Mouse (Mus musculus) layer of hippocampus, adult 8-10 months (tissue): ENCODE results near the gene Olfr6. TPM values are rescaled to one million over a fixed set of nuclear protein-coding genes. Genes with fewer than 3 reads are reported as not detected.
"Not testable (repeated sequence)": the region's sequence is repeated elsewhere in the genome, so short reads cannot be mapped to it uniquely, and the experiment has no call there.

Source experiments
- DNase-seq, 2 experiments: peaks; one replicate each; pipeline ENCODE4 v3.0.0; 2022; ENCODE audit warnings: low spot score in 2 of 2
- total RNA-seq, 4 experiments: library from RNA; stranded (reverse); gene quantifications; 2 replicates each; pipeline ENCODE4 v1.2.4; 2022

The Olfr6 gene
- under 1 TPM in 1 of 4 experiments, not detected in 3; 0.12 TPM for total RNA-seq

DNA sequence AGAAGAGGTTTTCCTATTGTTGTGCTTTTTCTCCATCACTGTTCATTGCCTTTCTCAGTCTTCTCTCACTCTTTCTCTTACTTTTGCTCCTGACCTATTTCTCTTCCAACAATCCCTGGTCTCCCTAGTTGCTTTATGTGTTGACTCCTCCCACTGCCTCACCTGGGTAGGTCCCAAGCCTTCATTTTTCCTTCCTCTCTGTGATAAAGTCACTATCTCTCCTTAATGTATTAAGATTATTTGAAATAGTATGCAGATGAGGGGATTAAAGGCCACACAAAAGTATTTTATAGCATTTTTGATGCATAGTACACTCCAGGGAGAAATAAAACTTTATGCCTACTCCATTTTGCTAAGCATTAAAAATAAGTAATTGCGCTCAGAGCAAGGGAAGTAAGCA is at the start of gene Olfr6:
Olfr6 (minus strand) TSS at position 101 of the 400 bp plus-strand sequence.
- no peak for DNase-seq

- no peak for DNase-seq
These were observed 42.2 kb upstream of the Olfr6 start, which contains the start of gene Olfr2 for GRCm38 (mm10) chr7:107005972-107006371. Olfr2 (minus strand) TSS chr7:107006072.

- DNase-seq: no peak
These were observed 40.4 kb upstream of the Olfr6 start for GRCm38 (mm10) chr7:107004169-107004568.

DNA sequence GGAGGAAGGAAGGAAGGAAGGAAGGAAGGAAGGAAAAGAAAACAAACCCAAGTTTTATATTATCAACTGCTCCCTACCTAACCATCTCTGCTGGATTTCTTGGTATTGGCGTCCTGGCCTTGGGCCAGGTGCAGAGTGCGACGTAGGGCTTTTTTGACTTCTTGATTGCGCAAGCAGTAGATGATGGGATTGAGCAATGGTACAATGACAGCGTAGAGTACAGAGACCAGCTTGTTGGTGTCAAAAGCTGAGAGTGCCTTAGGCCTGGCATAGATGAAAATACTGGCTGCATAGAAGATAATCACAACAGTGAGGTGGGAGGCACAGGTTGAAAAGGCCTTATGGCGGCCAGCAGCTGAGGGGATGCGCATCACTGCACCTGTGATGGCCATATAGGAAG is 37.1 kb upstream of the Olfr6 start:
- DNase-seq: no peak

- DNase-seq: no peak
These were observed 21.5 kb upstream of the Olfr6 start for GRCm38 (mm10) chr7:106985236-106985635.

- DNase-seq: no peak
These were observed 11.6 kb upstream of the Olfr6 start, which contains the start of gene Olfr711 for GRCm38 (mm10) chr7:106975353-106975752. Olfr711 (minus strand) TSS chr7:106975453.

GRCm38 (mm10) chr7:106967503-106967902 is 3.8 kb upstream of the Olfr6 start:
- not testable (repeated sequence) for DNase-seq

DNA sequence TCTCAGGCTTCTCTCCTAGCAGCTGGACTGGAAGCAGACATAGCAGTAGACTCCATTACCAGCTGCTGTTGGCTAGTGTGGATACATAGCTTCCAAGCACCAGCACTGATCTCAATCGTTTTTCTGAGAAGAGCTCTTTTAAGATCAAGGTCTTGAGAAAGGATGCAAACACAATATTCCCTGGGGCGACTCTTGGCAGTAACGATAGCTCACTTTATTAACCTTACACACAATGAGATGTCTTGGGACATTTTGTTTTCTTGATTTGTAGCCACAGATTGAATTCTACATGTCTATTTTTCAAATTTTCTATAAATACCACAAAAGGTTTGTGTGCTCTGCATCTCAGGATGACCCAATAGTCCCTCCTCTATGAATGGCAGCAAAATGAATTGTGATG is 15.5 kb downstream of the Olfr6 start, which contains the start of gene Olfr710:
Olfr710 (minus strand) TSS at position 101 of the 400 bp plus-strand sequence.
- no peak for DNase-seq

GRCm38 (mm10) chr7:106932119-106932518 is 31.6 kb downstream of the Olfr6 start, which contains the start of gene Olfr709-ps1:
Olfr709-ps1 (minus strand) TSS chr7:106932219.
- DNase-seq: no peak

GRCm38 (mm10) chr7:106920961-106921360 is 42.8 kb downstream of the Olfr6 start:
- DNase-seq: not testable (repeated sequence)

DNA sequence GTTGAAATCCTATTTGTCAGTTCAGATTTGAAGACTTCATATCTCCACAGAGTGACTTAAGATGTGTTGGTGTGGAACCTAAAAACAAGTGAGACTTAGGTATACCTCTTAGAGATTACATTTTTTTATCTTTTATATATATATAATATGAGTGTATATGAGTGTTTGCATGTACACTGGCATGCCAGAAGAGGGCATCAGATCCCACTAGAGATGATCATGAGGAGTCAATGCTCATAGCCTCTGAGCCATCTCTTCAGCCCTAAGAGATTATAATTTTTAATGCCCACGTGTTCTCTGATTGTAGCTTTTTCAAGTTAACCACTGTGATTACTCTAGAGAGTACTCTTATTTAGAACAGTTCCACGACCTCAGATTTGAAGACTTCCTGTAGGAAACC is 56.1 kb downstream of the Olfr6 start, which contains the start of gene Olfr1532-ps1:
Olfr1532-ps1 (plus strand) TSS at position 326 of the 400 bp plus-strand sequence.
- DNase-seq: no peak

Other genes with a start within 250 kb of the Olfr6 start
- gene Olfr695, start 247.5 kb downstream of the Olfr6 start, total RNA-seq: not detected
- not detected for gene Olfr697, start 221.5 kb downstream of the Olfr6 start, total RNA-seq
- not detected for gene Olfr698, start 208.5 kb downstream of the Olfr6 start, total RNA-seq
- gene Olfr699, start 170.7 kb downstream of the Olfr6 start, total RNA-seq: not detected
- not detected for gene Olfr700, start 155.1 kb downstream of the Olfr6 start, total RNA-seq
- gene Olfr701, start 149.8 kb downstream of the Olfr6 start, total RNA-seq: not detected
- not detected for gene Olfr702, start 130.0 kb downstream of the Olfr6 start, total RNA-seq
- gene Olfr703, start 120.6 kb downstream of the Olfr6 start, total RNA-seq: not detected
- not detected for gene Olfr704, start 100.8 kb downstream of the Olfr6 start, total RNA-seq
- not detected for gene Olfr705, start 87.0 kb downstream of the Olfr6 start, total RNA-seq
- not detected for gene Olfr706, start 75.8 kb downstream of the Olfr6 start, total RNA-seq
- gene Olfr707, start 62.7 kb downstream of the Olfr6 start, total RNA-seq: not detected
- gene Olfr1532-ps1, start 55.9 kb downstream of the Olfr6 start, total RNA-seq: not detected
- gene Olfr709-ps1, start 31.7 kb downstream of the Olfr6 start, total RNA-seq: not detected
- not detected for gene Olfr710, start 15.6 kb downstream of the Olfr6 start, total RNA-seq
- not detected for gene Olfr711, start 11.5 kb upstream of the Olfr6 start, total RNA-seq
- gene Olfr2, start 42.1 kb upstream of the Olfr6 start, total RNA-seq: not detected
- not detected for gene Olfr713, start 67.2 kb upstream of the Olfr6 start, total RNA-seq
- not detected for gene Olfr714, start 107.0 kb upstream of the Olfr6 start, total RNA-seq
- not detected for gene Olfr17, start 129.3 kb upstream of the Olfr6 start, total RNA-seq
- gene Olfr715b, start 146.4 kb upstream of the Olfr6 start, total RNA-seq: not detected
- not detected for gene Olfr715, start 167.1 kb upstream of the Olfr6 start, total RNA-seq
- not detected for gene Olfr716, start 174.4 kb upstream of the Olfr6 start, total RNA-seq
- not detected for gene Nlrp14, start 203.1 kb upstream of the Olfr6 start, total RNA-seq
- gene Rbmxl2, start 245.5 kb upstream of the Olfr6 start, total RNA-seq: not detected